Comparison of ENCODE assay signal across 8 mouse cellular contexts in the genomic region with DNA sequence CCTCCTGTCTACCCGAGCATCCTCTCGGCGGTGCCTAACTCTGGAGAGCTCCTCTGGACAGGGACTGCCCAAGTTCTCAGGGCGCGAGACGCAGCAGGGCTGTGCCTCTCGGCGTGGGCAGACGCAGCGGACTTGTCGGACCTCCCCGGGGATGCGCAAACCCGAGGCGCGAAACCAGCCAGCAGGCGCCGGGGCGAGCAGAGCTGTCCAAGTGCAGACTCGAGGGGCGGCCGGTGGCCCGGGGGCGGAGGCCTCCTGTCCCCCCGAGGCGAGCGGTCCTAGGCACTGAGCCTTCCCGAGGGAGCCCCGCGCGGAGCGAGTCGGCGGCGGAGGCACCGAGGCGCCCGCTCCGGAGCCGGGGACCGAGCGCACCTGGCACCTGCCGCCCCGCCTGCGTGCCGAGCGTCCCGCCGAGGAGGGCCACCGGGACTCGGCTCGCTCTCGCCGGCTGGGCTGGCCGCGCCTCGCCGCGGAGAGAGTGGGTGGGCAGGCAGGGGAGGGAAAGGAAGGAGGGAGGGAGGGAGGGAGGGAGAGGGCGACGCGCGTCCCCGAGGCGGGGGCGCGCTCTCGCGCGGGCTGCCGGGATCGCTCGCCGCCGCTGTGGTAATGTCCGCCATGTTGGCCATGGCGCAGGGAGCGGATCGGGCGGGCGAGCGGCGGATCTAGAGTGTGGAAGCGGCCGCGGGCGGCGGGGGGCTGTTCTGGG. TPM values are rescaled to one million over a fixed set of nuclear protein-coding genes. Genes with fewer than 3 reads are reported as not detected.
DNase-seq lines count a peak whose midpoint lies in the region; ATAC-seq and TF ChIP-seq lines count a peak whose summit lies in the region.

Gene Epc2 (plus strand): TSS at position 556 of the 706 bp plus-strand sequence.

- H3K4me2 ChIP-seq in kidney, embryonic 15.5 days = peak within 1 kb of the TSS; percentile 85
- peak within 1 kb of the TSS; percentile 83 for H3K4me2 ChIP-seq in limb, embryonic 15.5 days
- H3K4me2 ChIP-seq in midbrain, postnatal 0 days (ENCODE audit: low read depth, low read length, poor library complexity, severe bottlenecking) = peak within 1 kb of the TSS; percentile 87

- no peaks in the 10 kb centered on the region for H3K36me3 ChIP-seq in heart, embryonic 10.5 days
- H3K36me3 ChIP-seq in kidney, embryonic 15.5 days = no peaks in the 10 kb centered on the region
- H3K36me3 ChIP-seq in limb, embryonic 15.5 days = no peaks in the 10 kb centered on the region
- no peaks in the 10 kb centered on the region for H3K36me3 ChIP-seq in midbrain, postnatal 0 days (ENCODE audit: insufficient read depth, low read length)

- peak; percentile 89 for ATAC-seq in kidney, embryonic 15.5 days (replicated peaks; ENCODE audit: low FRiP score)
- ATAC-seq in limb, embryonic 15.5 days (ENCODE audit: insufficient number of reproducible peaks, low FRiP score, low TSS enrichment, low read depth) = peak; percentile 81
- peak; percentile 87 for ATAC-seq in midbrain, postnatal 0 days (ENCODE audit: low FRiP score)

- peak within 1 kb of the TSS; percentile 92 for H3K4me3 ChIP-seq in embryonic fibroblast, embryonic 13.5 days (ENCODE audit: insufficient read depth, low read length)
- H3K4me3 ChIP-seq in heart, embryonic 10.5 days = peak within 1 kb of the TSS; percentile 91
- H3K4me3 ChIP-seq in kidney, embryonic 15.5 days (replicated peaks) = peak within 1 kb of the TSS; percentile 89
- peak within 1 kb of the TSS; percentile 94 for H3K4me3 ChIP-seq in limb, embryonic 15.5 days
- peak within 1 kb of the TSS; percentile 83 for H3K4me3 ChIP-seq in midbrain, postnatal 0 days (ENCODE audit: low read depth, low read length)

- H3K4me1 ChIP-seq in embryonic fibroblast, embryonic 13.5 days (ENCODE audit: control insufficient read depth, insufficient read depth, low read length) = peaks cover 6% of the 10 kb centered on the region; the same call in 1 of the 2 replicates
- peaks cover 8% of the 10 kb centered on the region; the same call in 1 of the 2 replicates for H3K4me1 ChIP-seq in heart, embryonic 10.5 days
- peaks cover 21% of the 10 kb centered on the region for H3K4me1 ChIP-seq in kidney, embryonic 15.5 days
- peaks cover 6% of the 10 kb centered on the region for H3K4me1 ChIP-seq in limb, embryonic 15.5 days
- no peaks in the 10 kb centered on the region for H3K4me1 ChIP-seq in midbrain, postnatal 0 days (ENCODE audit: insufficient read depth, low read length)

- peak; percentile 86 to 89 for DNase-seq in B cell, adult 2 months
- peak; percentile 93 for DNase-seq in brain, adult 2 months (ENCODE audit: low read depth, low spot score)
- peak; percentile 94 for DNase-seq in heart, embryonic 10.5 days (ENCODE audit: low spot score)
- peak; percentile 90 for DNase-seq in midbrain, postnatal 0 days (ENCODE audit: low spot score)
- peak; percentile 83 to 88 for DNase-seq in spleen, postnatal 10 days (ENCODE audit: low spot score in 2 of 2)

- WGBS in heart, embryonic 10.5 days = under 1% methylated on average over 73 of the region's 88 CpGs
- WGBS in kidney, embryonic 15.5 days = under 1% methylated on average over 74 of the region's 88 CpGs
- WGBS in limb, embryonic 15.5 days = 0% methylated on average over 57 of the region's 88 CpGs
- under 1% methylated on average over 80 of the region's 88 CpGs for WGBS in midbrain, postnatal 0 days

- H3K27ac ChIP-seq in embryonic fibroblast, embryonic 13.5 days (ENCODE audit: insufficient read depth, low read length) = peak within 1 kb of the TSS; percentile 98
- peak within 1 kb of the TSS; percentile 100 for H3K27ac ChIP-seq in heart, embryonic 10.5 days
- peak within 1 kb of the TSS; percentile 99 for H3K27ac ChIP-seq in kidney, embryonic 15.5 days
- peak within 1 kb of the TSS; percentile 98 for H3K27ac ChIP-seq in limb, embryonic 15.5 days
- H3K27ac ChIP-seq in midbrain, postnatal 0 days (ENCODE audit: low read depth, low read length) = peak within 1 kb of the TSS; percentile 98

- H3K9ac ChIP-seq in kidney, embryonic 15.5 days = peak within 1 kb of the TSS; percentile 89
- peak within 1 kb of the TSS; percentile 81 for H3K9ac ChIP-seq in limb, embryonic 15.5 days
- H3K9ac ChIP-seq in midbrain, postnatal 0 days (replicated peaks; ENCODE audit: low read length, poor library complexity, severe bottlenecking) = peak within 1 kb of the TSS; percentile 89

- H3K27me3 ChIP-seq in heart, embryonic 10.5 days (ENCODE audit: insufficient read depth, poor library complexity, severe bottlenecking) = no peaks in the 10 kb centered on the region
- peaks cover 5% of the 10 kb centered on the region; the same call in 1 of the 2 replicates for H3K27me3 ChIP-seq in kidney, embryonic 15.5 days
- no peaks in the 10 kb centered on the region for H3K27me3 ChIP-seq in limb, embryonic 15.5 days
- no peaks in the 10 kb centered on the region for H3K27me3 ChIP-seq in midbrain, postnatal 0 days (ENCODE audit: insufficient read depth, low read length)

- TF ChIP-seq POLR2A in embryonic fibroblast, embryonic 13.5 days (IDR thresholded peaks at IDR 0.05; ENCODE audit: low read depth, low read length) = peak; percentile 63

- no peak for TF ChIP-seq CTCF in embryonic fibroblast, embryonic 13.5 days (IDR thresholded peaks at IDR 0.05; ENCODE audit: borderline replicate concordance, insufficient read depth, low read length)
- TF ChIP-seq CTCF in midbrain, postnatal 0 days (IDR thresholded peaks at IDR 0.05) = no peak

- no peaks in the 10 kb centered on the region for H3K9me3 ChIP-seq in heart, embryonic 10.5 days
- H3K9me3 ChIP-seq in kidney, embryonic 15.5 days (replicated peaks) = no peaks in the 10 kb centered on the region
- no peaks in the 10 kb centered on the region for H3K9me3 ChIP-seq in limb, embryonic 15.5 days
- no peaks in the 10 kb centered on the region for H3K9me3 ChIP-seq in midbrain, postnatal 0 days (ENCODE audit: low read length)

RNA-seq across cellular contexts. Expression of gene Epc2, which starts in this region (rescaled TPM):
- 30.4 and 33.5 TPM in 2 replicates for polyA plus RNA-seq in embryonic fibroblast, embryonic 13.5 days (2011; ENCODE audit: insufficient read length, low read depth, missing spikeins)
- 4.8 and 5.4 TPM in 2 replicates for polyA plus RNA-seq in heart, embryonic 10.5 days (2016; fragmentation: Nextera tagmentation; extraction: Ambion mirVana)
- polyA plus RNA-seq in kidney, embryonic 15.5 days (2015; fragmentation: Nextera tagmentation; extraction: Ambion mirVana) = 6.8 and 7.9 TPM in 2 replicates
- 5.9 and 6.2 TPM in 2 replicates for polyA plus RNA-seq in limb, embryonic 15.5 days (2015; fragmentation: Nextera tagmentation; extraction: Ambion mirVana)
- total RNA-seq in midbrain, postnatal 0 days (2014; rRNA removed) = 40.2 and 43.4 TPM in 2 replicates
- 8.5 and 9.0 TPM in 2 replicates for polyA plus RNA-seq in midbrain, postnatal 0 days (2015; fragmentation: Nextera tagmentation; extraction: Ambion mirVana)

Comparison
In these comparisons a context has a peak if more than half of its experiments do, and no peak if none do; other contexts are left out.
1. Peak in every context shown above with its lines: DNase-seq, ATAC-seq, H3K4me3 ChIP-seq and H3K27ac ChIP-seq.